Mouse (Mus musculus): ENCODE data around the gene Itln1.

Itln1 gene

DNA sequence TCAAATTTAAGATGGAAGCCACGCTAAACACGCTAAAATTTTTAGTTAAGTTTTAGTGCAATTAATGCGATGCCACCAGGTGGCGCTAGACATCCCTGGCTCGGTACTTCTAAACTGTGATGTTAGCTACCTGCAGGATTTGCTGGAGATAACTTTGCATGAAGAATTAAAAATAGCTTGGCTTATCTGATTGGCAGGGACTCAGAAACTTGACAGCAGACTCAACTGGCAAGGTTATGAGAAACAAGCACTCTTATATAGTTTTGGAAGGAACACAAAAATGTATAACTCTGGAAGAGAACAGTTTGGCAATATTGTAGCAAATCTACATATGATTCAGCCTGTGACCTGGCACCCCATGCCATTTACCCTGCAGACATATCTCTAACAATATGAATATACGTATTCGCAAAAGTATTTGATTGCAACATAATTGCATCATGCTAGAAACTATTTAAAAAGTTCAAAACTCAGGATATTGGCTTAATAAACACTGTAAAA is 64.7 kb downstream of the Itln1 start:
- peaks cover 57% of the 10 kb centered on the region for H3K4me1 ChIP-seq (replicated peaks; ENCODE audit: low read depth, low read length)
- no peaks in the 10 kb centered on the region for H3K9me3 ChIP-seq (ENCODE audit: low read length)
- TF ChIP-seq NANOG (IDR thresholded peaks at IDR 0.05; ENCODE audit: borderline replicate concordance, low read length) (no peak), CTCF (conservative IDR thresholded peaks at IDR 0.05; ENCODE audit: low read length) (peak; percentile 90)
- H3K4me3 ChIP-seq (replicated peaks; ENCODE audit: low read length), result no peak overlapping the region
- no peaks in the 10 kb centered on the region for H3K27me3 ChIP-seq (ENCODE audit: insufficient read depth, low read length)
- H3K36me3 ChIP-seq (ENCODE audit: insufficient read depth, low read length), result no peaks in the 10 kb centered on the region

DNA sequence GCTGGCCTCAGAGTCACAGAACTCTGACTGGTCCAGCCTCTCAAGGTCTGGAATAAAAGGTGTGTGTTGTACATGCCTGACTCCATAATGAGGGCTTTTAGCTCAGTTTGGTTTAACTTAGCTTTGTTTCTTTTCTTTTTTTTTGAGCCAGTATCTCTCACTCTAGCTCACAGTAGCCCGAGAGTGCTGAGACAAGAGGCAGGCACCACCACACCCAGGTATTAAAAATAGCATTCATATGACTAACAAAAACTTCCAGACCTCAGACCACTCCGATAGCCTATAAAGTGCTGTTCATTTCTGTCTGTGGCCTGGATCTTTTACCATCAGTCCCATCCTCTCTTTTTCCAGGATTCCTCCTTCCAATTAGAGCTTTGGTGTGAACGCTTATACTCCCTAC is 65.4 kb downstream of the Itln1 start:
- H3K9me3 ChIP-seq (ENCODE audit: low read length), result no peaks in the 10 kb centered on the region
- H3K36me3 ChIP-seq (ENCODE audit: insufficient read depth, low read length), result no peaks in the 10 kb centered on the region
- no peaks in the 10 kb centered on the region for H3K27me3 ChIP-seq (ENCODE audit: insufficient read depth, low read length)
- H3K4me3 ChIP-seq (replicated peaks; ENCODE audit: low read length), result no peak overlapping the region
- TF ChIP-seq CTCF (conservative IDR thresholded peaks at IDR 0.05; ENCODE audit: low read length), result no peak
- peaks cover 62% of the 10 kb centered on the region for H3K4me1 ChIP-seq (replicated peaks; ENCODE audit: low read depth, low read length)
